In genomic region chr1:170644255-170645205, GRCm38 (mm10) we compare ENCODE assay signal across 9 mouse cellular contexts. TPM values are rescaled to one million over a fixed set of nuclear protein-coding genes. Genes with fewer than 3 reads are reported as not detected.
DNase-seq lines count a peak whose midpoint lies in the region; ATAC-seq and TF ChIP-seq lines count a peak whose summit lies in the region.
"Had no signal": no experiment of that assay in that cellular context is flagged by ENCODE, and none has a peak within 500 bp of the region (broad histone marks: within the 10 kb centered on the region; RNA-seq: fewer than 3 reads in every experiment).

TSS of gene Olfml2b (plus strand) at chr1:170644532.

- WGBS in forebrain, embryonic 11.5 days, result 13% methylated on average over 50 of the region's 51 CpGs
- WGBS in heart, embryonic 14.5 days, result 9% methylated on average over 50 of the region's 51 CpGs
- 13% methylated on average over 51 of the region's 51 CpGs for WGBS in liver, embryonic 12.5 days (ENCODE audit: insufficient replicate concordance)
- WGBS in stomach, embryonic 16.5 days, result 14% methylated on average over 51 of the region's 51 CpGs

- no peaks in the 10 kb centered on the region for H3K4me1 ChIP-seq in forebrain, embryonic 11.5 days (replicated peaks; ENCODE audit: control insufficient read depth, insufficient read depth, low read length)
- H3K4me1 ChIP-seq in heart, embryonic 14.5 days (ENCODE audit: control insufficient read depth in 2 of 2, insufficient read depth in 2 of 2, low read length in 2 of 2), result peaks cover 17 to 30% of the 10 kb centered on the region in 2 experiments
- peaks cover 11% of the 10 kb centered on the region; the same call in 1 of the 2 replicates for H3K4me1 ChIP-seq in liver, embryonic 12.5 days
- peaks cover 12% of the 10 kb centered on the region for H3K4me1 ChIP-seq in stomach, embryonic 16.5 days (ENCODE audit: control insufficient read depth, insufficient read depth, low read length)

- peak; percentile 98 for ATAC-seq in forebrain, embryonic 11.5 days (replicated peaks; ENCODE audit: low FRiP score)
- ATAC-seq in heart, embryonic 14.5 days (ENCODE audit: insufficient number of reproducible peaks, insufficient read depth, low FRiP score, low read depth), result peak; percentile 90
- peak; percentile 78 for ATAC-seq in liver, embryonic 12.5 days
- peak; percentile 94 for ATAC-seq in stomach, embryonic 16.5 days (ENCODE audit: insufficient read depth, low FRiP score)

- no peak for TF ChIP-seq CTCF in brain, embryonic 14.5 days (IDR thresholded peaks at IDR 0.05; ENCODE audit: borderline replicate concordance, extremely low read depth, insufficient read depth, insufficient read length)

- peak within 1 kb of the TSS; percentile 45 for H3K4me3 ChIP-seq in forebrain, embryonic 11.5 days (ENCODE audit: low read depth, low read length)
- peak within 1 kb of the TSS; percentile 58 to 68 for H3K4me3 ChIP-seq in heart, embryonic 14.5 days (ENCODE audit: control insufficient read depth in 1 of 2, insufficient read depth in 1 of 2, low read depth in 1 of 2, low read length in 2 of 2)
- peak within 1 kb of the TSS; percentile 47 for H3K4me3 ChIP-seq in liver, embryonic 12.5 days
- H3K4me3 ChIP-seq in myocyte, result peak within 1 kb of the TSS; percentile 55
- peak within 1 kb of the TSS; percentile 59 for H3K4me3 ChIP-seq in stomach, embryonic 16.5 days (replicated peaks; ENCODE audit: low read length)

- peaks cover 27% of the 10 kb centered on the region for H3K79me2 ChIP-seq in myocyte (ENCODE audit: control insufficient read depth, insufficient read depth)

- peak; percentile 44; the same call in 1 of the 2 replicates for TF ChIP-seq POLR2A in brain, embryonic 14.5 days (IDR thresholded peaks at IDR 0.05; ENCODE audit: borderline replicate concordance, extremely low read depth, insufficient read depth, insufficient read length, poor library complexity, severe bottlenecking)
- peak; percentile 82 for TF ChIP-seq POLR2A in myocyte (IDR thresholded peaks at IDR 0.05; ENCODE audit: insufficient read length, low read depth)

- H3K4me2 ChIP-seq in forebrain, embryonic 11.5 days (ENCODE audit: low read depth, low read length, severe bottlenecking), result peak within 1 kb of the TSS; percentile 80
- peak within 1 kb of the TSS; percentile 79 for H3K4me2 ChIP-seq in heart, embryonic 14.5 days (ENCODE audit: low read length)
- H3K4me2 ChIP-seq in liver, embryonic 12.5 days, result peak within 1 kb of the TSS; percentile 65
- H3K4me2 ChIP-seq in myocyte (ENCODE audit: low read depth), result peak within 1 kb of the TSS; percentile 87
- peak within 1 kb of the TSS; percentile 78 for H3K4me2 ChIP-seq in stomach, embryonic 16.5 days (ENCODE audit: low read depth, low read length)

- H3K27ac ChIP-seq in forebrain, embryonic 11.5 days (ENCODE audit: low read depth, low read length), result no peak within 1 kb of the TSS
- H3K27ac ChIP-seq in heart, embryonic 14.5 days (replicated peaks in 1 of 2; ENCODE audit: control insufficient read depth in 1 of 2, insufficient read depth in 1 of 2, low read depth in 2 of 2, low read length in 2 of 2), result peak within 1 kb of the TSS; percentile 68 to 83
- no peak within 1 kb of the TSS for H3K27ac ChIP-seq in liver, embryonic 12.5 days
- peak within 1 kb of the TSS; percentile 51 for H3K27ac ChIP-seq in stomach, embryonic 16.5 days (ENCODE audit: low read length)

- peak; percentile 93 for DNase-seq in 3134 (ENCODE audit: extremely low read depth, insufficient read length, low spot score)
- peak; percentile 94 for DNase-seq in brain, embryonic 14.5 days (ENCODE audit: low read depth)
- DNase-seq in forebrain, embryonic 11.5 days (ENCODE audit: low spot score), result peak; percentile 90
- peak; percentile 92 for DNase-seq in kidney, postnatal 14 days

- no peaks in the 10 kb centered on the region for H3K27me3 ChIP-seq in forebrain, embryonic 11.5 days (ENCODE audit: control insufficient read depth, insufficient read depth, low read length)
- no peaks in the 10 kb centered on the region for H3K27me3 ChIP-seq in heart, embryonic 14.5 days (ENCODE audit: control insufficient read depth, insufficient read depth, low read length)
- peaks cover 55% of the 10 kb centered on the region for H3K27me3 ChIP-seq in liver, embryonic 12.5 days (replicated peaks)
- no peaks in the 10 kb centered on the region for H3K27me3 ChIP-seq in myocyte (ENCODE audit: control insufficient read depth, insufficient read depth, insufficient read length)
- H3K27me3 ChIP-seq in stomach, embryonic 16.5 days (ENCODE audit: control insufficient read depth, insufficient read depth, low read length), result peaks cover 4% of the 10 kb centered on the region; the same call in 1 of the 2 replicates

- H3ac ChIP-seq in myocyte (ENCODE audit: control insufficient read depth, insufficient read length), result peak within 1 kb of the TSS; percentile 13

- no peaks in the 10 kb centered on the region for H3K9me3 ChIP-seq in forebrain, embryonic 11.5 days (ENCODE audit: control insufficient read depth, low read length)
- no peaks in the 10 kb centered on the region for H3K9me3 ChIP-seq in heart, embryonic 14.5 days (ENCODE audit: control insufficient read depth, low read length)
- no peaks in the 10 kb centered on the region for H3K9me3 ChIP-seq in liver, embryonic 12.5 days (replicated peaks)
- H3K9me3 ChIP-seq in stomach, embryonic 16.5 days (replicated peaks; ENCODE audit: control insufficient read depth, low read length), result no peaks in the 10 kb centered on the region
- H3K9me3 ChIP-seq: G1E had no signal

- H3K36me3 ChIP-seq in forebrain, embryonic 11.5 days (ENCODE audit: control insufficient read depth, insufficient read depth, low read length), result no peaks in the 10 kb centered on the region
- peaks cover 17% of the 10 kb centered on the region for H3K36me3 ChIP-seq in heart, embryonic 14.5 days (ENCODE audit: control insufficient read depth, insufficient read depth, low read length)
- no peaks in the 10 kb centered on the region for H3K36me3 ChIP-seq in liver, embryonic 12.5 days
- H3K36me3 ChIP-seq in myocyte (ENCODE audit: control insufficient read depth, insufficient read depth), result no peaks in the 10 kb centered on the region
- H3K36me3 ChIP-seq in stomach, embryonic 16.5 days (ENCODE audit: control insufficient read depth, insufficient read depth, low read length), result no peaks in the 10 kb centered on the region
- H3K36me3 ChIP-seq: G1E had no signal

- peak within 1 kb of the TSS; percentile 69 for H3K9ac ChIP-seq in forebrain, embryonic 11.5 days (ENCODE audit: low read length)
- peak within 1 kb of the TSS; percentile 86 for H3K9ac ChIP-seq in heart, embryonic 14.5 days (ENCODE audit: low read length)
- H3K9ac ChIP-seq in liver, embryonic 12.5 days, result peak within 1 kb of the TSS; percentile 33; the same call in 1 of the 2 replicates
- peak within 1 kb of the TSS; percentile 74 for H3K9ac ChIP-seq in stomach, embryonic 16.5 days (ENCODE audit: low read length)

TF ChIP-seq in myocyte, 11 proteins besides CTCF, POLR2A, EP300 and RAD21:
- TF ChIP-seq TCF12 (IDR thresholded peaks at IDR 0.05; ENCODE audit: insufficient read depth, poor library complexity, severe bottlenecking) (no peak), MAX (IDR thresholded peaks at IDR 0.05; ENCODE audit: low read depth) (no peak), TCF3 (IDR thresholded peaks at IDR 0.05; ENCODE audit: insufficient read length, low read depth) (no peak), POLR2AphosphoS2 (IDR thresholded peaks at IDR 0.05; ENCODE audit: insufficient read length, low read depth) (peak; percentile 83), MYOD1 (IDR thresholded peaks at IDR 0.05; ENCODE audit: control insufficient read depth in 1 of 3, insufficient read length in 2 of 3, low read depth in 2 of 3) (peak in 1 of 3 experiments; percentile 10), SRF (IDR thresholded peaks at IDR 0.05; ENCODE audit: control insufficient read depth, insufficient read length, low read depth) (no peak), REST (IDR thresholded peaks at IDR 0.05; ENCODE audit: insufficient read depth, insufficient read length) (no peak), MYOG (IDR thresholded peaks at IDR 0.05; ENCODE audit: control insufficient read depth in 1 of 3, insufficient read depth in 1 of 3, insufficient read length in 2 of 3, low read depth in 2 of 3) (peak in 1 of 3 experiments; percentile 37)

RNA-seq across cellular contexts. Expression of gene Olfml2b, which starts in this region (rescaled TPM):
- 6.5 and 6.7 TPM in 2 replicates for polyA plus RNA-seq in brain, embryonic 14.5 days (2012; rRNA removed)
- polyA plus RNA-seq in forebrain, embryonic 11.5 days (2014; fragmentation: Nextera tagmentation; extraction: Ambion mirVana), result 4.4 and 6.0 TPM in 2 replicates
- 30.5 and 33.1 TPM in 2 replicates for polyA plus RNA-seq in heart, embryonic 14.5 days (2014; fragmentation: Nextera tagmentation; extraction: Ambion mirVana)
- polyA plus RNA-seq in liver, embryonic 12.5 days (2016; fragmentation: Nextera tagmentation; extraction: Ambion mirVana), result 2.1 and 2.6 TPM in 2 replicates
- polyA plus RNA-seq in myocyte (2012; fragmentation: generic; extraction: Trizol), result 69.0 TPM
- polyA plus RNA-seq in stomach, embryonic 16.5 days (2015; fragmentation: Nextera tagmentation; extraction: Ambion mirVana), result 49.2 and 58.5 TPM in 2 replicates
- polyA plus RNA-seq: G1E had no signal

Comparison
In these comparisons a context has a peak if more than half of its experiments do, and no peak if none do; other contexts are left out.
1. H3K27ac ChIP-seq: peak in heart, embryonic 14.5 days (2 of 2) and stomach, embryonic 16.5 days (single experiment); none in forebrain, embryonic 11.5 days (single experiment) and liver, embryonic 12.5 days (single experiment).
2. H3K9ac ChIP-seq: peak in every context shown above with its lines; median percentile 86 in heart, embryonic 14.5 days; 74 in stomach, embryonic 16.5 days; 69 in forebrain, embryonic 11.5 days; 33 in liver, embryonic 12.5 days.
3. Peak in every context shown above with its lines, with median percentiles within 50 percentile points of each other: DNase-seq, ATAC-seq, H3K4me2 ChIP-seq and H3K4me3 ChIP-seq.